In the genomic region with DNA sequence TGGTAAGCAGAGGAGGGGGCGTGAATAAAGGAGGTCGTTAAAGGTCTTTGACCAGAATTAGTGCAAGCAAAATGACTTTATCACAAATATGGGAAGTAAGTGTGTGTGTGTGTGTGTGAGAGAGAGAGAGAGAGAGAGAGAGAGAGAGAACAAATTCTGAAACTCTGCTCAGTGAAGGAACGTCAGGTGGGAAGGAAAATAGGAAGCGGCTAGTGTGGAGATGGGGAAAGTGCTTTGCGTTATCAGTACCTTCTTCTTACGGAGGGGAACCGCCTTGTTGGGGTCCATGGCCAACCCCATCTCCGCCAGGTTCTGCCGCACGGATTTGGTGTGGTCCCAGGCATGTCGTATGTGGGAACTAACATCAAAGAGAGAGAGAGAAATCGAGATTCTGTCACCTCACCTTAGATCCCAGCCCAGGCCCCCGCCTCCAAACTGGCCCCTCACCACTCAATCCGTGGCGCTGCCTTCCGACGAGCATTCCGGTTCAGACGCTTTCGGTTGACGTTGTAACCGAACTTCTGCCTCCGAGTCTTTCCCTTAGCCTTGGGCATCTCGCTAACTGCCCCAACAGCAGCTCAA, we compare ENCODE assay signal across 8 mouse cellular contexts. TPM values are rescaled to one million over a fixed set of nuclear protein-coding genes. Genes with fewer than 3 reads are reported as not detected.
DNase-seq lines count a peak whose midpoint lies in the region; ATAC-seq lines count a peak whose summit lies in the region.

No protein-coding gene starts in this region.

- DNase-seq in neural tube, embryonic 11.5 days (ENCODE audit: low spot score) = no peak
- DNase-seq in neural tube, embryonic 10.5 days (ENCODE audit: extremely low spot score, low spot score) = no peak
- peak; percentile 43 for DNase-seq in splenic B cell, adult 2 months (ENCODE audit: low read depth, low spot score)
- no peak for DNase-seq in right cerebral cortex, adult 2 months (ENCODE audit: low spot score in 2 of 2)
- no peak for DNase-seq in yolk sac, embryonic 10.5 days (ENCODE audit: low spot score)
- DNase-seq in frontal cortex, postnatal 25 days (ENCODE audit: low spot score in 2 of 2) = no peak

- no peaks in the 10 kb centered on the region for H3K27me3 ChIP-seq in neural tube, embryonic 11.5 days (ENCODE audit: control insufficient read depth, insufficient read depth, low read length)
- H3K27me3 ChIP-seq in erythroblast, embryonic 14.5 days (ENCODE audit: control insufficient read depth) = no peaks in the 10 kb centered on the region
- no peaks in the 10 kb centered on the region for H3K27me3 ChIP-seq in limb, embryonic 15.5 days
- no peaks in the 10 kb centered on the region for H3K27me3 ChIP-seq in splenic B cell, adult 2 months (ENCODE audit: control insufficient read depth, insufficient read depth, low read length, poor library complexity, severe bottlenecking)

- H3K36me3 ChIP-seq in neural tube, embryonic 11.5 days (ENCODE audit: control insufficient read depth, insufficient read depth, low read length) = peaks cover 4% of the 10 kb centered on the region
- H3K36me3 ChIP-seq in erythroblast, embryonic 14.5 days (ENCODE audit: control insufficient read depth) = peaks cover 60% of the 10 kb centered on the region
- peaks cover 43% of the 10 kb centered on the region for H3K36me3 ChIP-seq in limb, embryonic 15.5 days
- peaks cover 3% of the 10 kb centered on the region; the same call in 1 of the 2 replicates for H3K36me3 ChIP-seq in splenic B cell, adult 2 months (ENCODE audit: control insufficient read depth, insufficient read depth, low read length, poor library complexity, severe bottlenecking)

- peak overlapping the region; percentile 48 for H3K9ac ChIP-seq in neural tube, embryonic 11.5 days (ENCODE audit: low read length)
- peak overlapping the region; percentile 55 for H3K9ac ChIP-seq in limb, embryonic 15.5 days

- WGBS in neural tube, embryonic 11.5 days = 2% methylated on average over 24 of the region's 24 CpGs
- WGBS in limb, embryonic 15.5 days = 1% methylated on average over 24 of the region's 24 CpGs

- no peak overlapping the region for H3K27ac ChIP-seq in neural tube, embryonic 11.5 days (ENCODE audit: low read depth, low read length)
- H3K27ac ChIP-seq in limb, embryonic 15.5 days = peak overlapping the region; percentile 93

- peaks cover 7% of the 10 kb centered on the region; the same call in 1 of the 2 replicates for H3K4me1 ChIP-seq in neural tube, embryonic 11.5 days (ENCODE audit: control insufficient read depth, insufficient read depth, low read length)
- peaks cover 42% of the 10 kb centered on the region for H3K4me1 ChIP-seq in erythroblast, embryonic 14.5 days (ENCODE audit: control insufficient read depth)
- peaks cover 17% of the 10 kb centered on the region for H3K4me1 ChIP-seq in limb, embryonic 15.5 days

- peak; percentile 48 for ATAC-seq in neural tube, embryonic 11.5 days (ENCODE audit: insufficient read depth, low FRiP score, low TSS enrichment)
- no peak for ATAC-seq in limb, embryonic 15.5 days (ENCODE audit: insufficient number of reproducible peaks, low FRiP score, low TSS enrichment, low read depth)

- no peaks in the 10 kb centered on the region for H3K9me3 ChIP-seq in neural tube, embryonic 11.5 days (ENCODE audit: control insufficient read depth, low read length)
- H3K9me3 ChIP-seq in erythroblast, embryonic 14.5 days (ENCODE audit: control insufficient read depth, low read length) = no peaks in the 10 kb centered on the region
- no peaks in the 10 kb centered on the region for H3K9me3 ChIP-seq in limb, embryonic 15.5 days

- peak overlapping the region; percentile 89 for H3K4me3 ChIP-seq in neural tube, embryonic 11.5 days (ENCODE audit: low read depth, low read length)
- peak overlapping the region; percentile 83 for H3K4me3 ChIP-seq in erythroblast, embryonic 14.5 days (replicated peaks)
- peak overlapping the region; percentile 81 for H3K4me3 ChIP-seq in limb, embryonic 15.5 days

- peak overlapping the region; percentile 70 for H3K4me2 ChIP-seq in neural tube, embryonic 11.5 days (ENCODE audit: low read depth)
- peak overlapping the region; percentile 59 for H3K4me2 ChIP-seq in limb, embryonic 15.5 days

RNA-seq across cellular contexts. Expression of gene Nop16, which starts 0.4 kb away (rescaled TPM):
- 66.6 and 71.7 TPM in 2 replicates for polyA plus RNA-seq in neural tube, embryonic 11.5 days (2014; fragmentation: Nextera tagmentation; extraction: Ambion mirVana)
- 0.77 and 1.7 TPM in 2 replicates for polyA plus RNA-seq in erythroblast, embryonic 14.5 days (2012)
- 91.5 and 102 TPM in 2 replicates for polyA plus RNA-seq in limb, embryonic 15.5 days (2015; fragmentation: Nextera tagmentation; extraction: Ambion mirVana)

RNA-seq across cellular contexts. Expression of gene Higd2a, which starts 0.5 kb away (rescaled TPM):
- 147 and 160 TPM in 2 replicates for polyA plus RNA-seq in neural tube, embryonic 11.5 days (2014; fragmentation: Nextera tagmentation; extraction: Ambion mirVana)
- polyA plus RNA-seq in erythroblast, embryonic 14.5 days (2012) = 3.8 and 14.7 TPM in 2 replicates
- polyA plus RNA-seq in limb, embryonic 15.5 days (2015; fragmentation: Nextera tagmentation; extraction: Ambion mirVana) = 148 and 153 TPM in 2 replicates

RNA-seq across cellular contexts. Expression of gene Arl10, which starts 14.7 kb away (rescaled TPM):
- 28.6 and 34.5 TPM in 2 replicates for polyA plus RNA-seq in neural tube, embryonic 11.5 days (2014; fragmentation: Nextera tagmentation; extraction: Ambion mirVana)
- 0.08 TPM in 1 of 2 replicates, not detected in the other for polyA plus RNA-seq in erythroblast, embryonic 14.5 days (2012)
- polyA plus RNA-seq in limb, embryonic 15.5 days (2015; fragmentation: Nextera tagmentation; extraction: Ambion mirVana) = 24.5 and 27.0 TPM in 2 replicates

RNA-seq across cellular contexts. Expression of gene Cltb, which starts 21.6 kb away (rescaled TPM):
- polyA plus RNA-seq in neural tube, embryonic 11.5 days (2014; fragmentation: Nextera tagmentation; extraction: Ambion mirVana) = 30.9 and 34.1 TPM in 2 replicates
- polyA plus RNA-seq in erythroblast, embryonic 14.5 days (2012) = 46.7 and 79.0 TPM in 2 replicates
- polyA plus RNA-seq in limb, embryonic 15.5 days (2015; fragmentation: Nextera tagmentation; extraction: Ambion mirVana) = 87.6 and 96.9 TPM in 2 replicates

RNA-seq across cellular contexts. Expression of gene 4833439L19Rik, which starts 24.3 kb away (rescaled TPM):
- polyA plus RNA-seq in neural tube, embryonic 11.5 days (2014; fragmentation: Nextera tagmentation; extraction: Ambion mirVana) = 254 and 284 TPM in 2 replicates
- polyA plus RNA-seq in erythroblast, embryonic 14.5 days (2012) = 2.7 and 3.4 TPM in 2 replicates
- polyA plus RNA-seq in limb, embryonic 15.5 days (2015; fragmentation: Nextera tagmentation; extraction: Ambion mirVana) = 128 and 133 TPM in 2 replicates

Comparison
In these comparisons a context has a peak if more than half of its experiments do, and no peak if none do; other contexts are left out.
1. RNA of gene Nop16, which starts 0.4 kb away (polyA plus RNA-seq): 91.5 to 102 TPM in limb, embryonic 15.5 days and 66.6 to 71.7 TPM in neural tube, embryonic 11.5 days; 0.77 to 1.7 TPM in erythroblast, embryonic 14.5 days; every median in the first group is over 10 times any median in the second.
2. RNA of gene Arl10, which starts 14.7 kb away (polyA plus RNA-seq): 28.6 to 34.5 TPM in neural tube, embryonic 11.5 days and 24.5 to 27.0 TPM in limb, embryonic 15.5 days; 0.08 TPM in erythroblast, embryonic 14.5 days; every median in the first group is over 10 times any median in the second.
3. Peak in every context shown above with its lines, with median percentiles within 50 percentile points of each other: H3K4me3 ChIP-seq.